Mouse (Mus musculus) kidney, postnatal 0 days (tissue): ENCODE data around the gene Csf2rb. TPM values are rescaled to one million over a fixed set of nuclear protein-coding genes. Genes with fewer than 3 reads are reported as not detected.

Experiments used
- ATAC-seq: fragments of 200-750 bp; cut with Nextera tagmentation; replicated peaks from 2 replicates; pipeline ENCODE4 v1.8.0; 2017; ENCODE audit warnings: low read depth, moderate number of reproducible peaks, moderate TSS enrichment, moderate library complexity; ENCODE audit not compliant: low FRiP score
- DNase-seq: peaks from one replicate; pipeline ENCODE4 v3.0.0-alpha.2; 2016; ENCODE audit warnings: low spot score
- H3K27ac ChIP-seq: fragments of 300-500 bp; sonication (generic); 2 replicates; pipeline ENCODE4 v1.5.1; 2014; ENCODE audit warnings: mild to moderate bottlenecking
- H3K27me3 ChIP-seq: fragments of 300-500 bp; sonication (generic); 2 replicates; pipeline ENCODE4 v1.6.1; 2014; ENCODE audit warnings: low read length, mixed read lengths; ENCODE audit not compliant: insufficient read depth
- H3K36me3 ChIP-seq: fragments of 300-500 bp; sonication (generic); 2 replicates; pipeline ENCODE4 v1.6.1; 2014; ENCODE audit warnings: low read length, mixed read lengths; ENCODE audit not compliant: insufficient read depth
- H3K4me1 ChIP-seq: fragments of 300-500 bp; sonication (generic); replicated peaks from 2 replicates; pipeline ENCODE4 v1.6.1; 2014; ENCODE audit warnings: antibody characterized with exemption, low read length, mixed read lengths; ENCODE audit not compliant: insufficient read depth
- H3K4me2 ChIP-seq: fragments of 300-500 bp; sonication (generic); 2 replicates; pipeline ENCODE4 v1.6.1; 2014; ENCODE audit warnings: mild to moderate bottlenecking, low read length, moderate library complexity, mixed read lengths
- H3K4me3 ChIP-seq: fragments of 300-500 bp; sonication (generic); replicated peaks from 2 replicates; pipeline ENCODE4 v1.5.1; 2014; ENCODE audit warnings: low read depth, low read length
- H3K9ac ChIP-seq: fragments of 300-500 bp; sonication (generic); 2 replicates; pipeline ENCODE4 v1.6.1; 2014; ENCODE audit warnings: low read depth, low read length
- H3K9me3 ChIP-seq: fragments of 300-500 bp; sonication (generic); replicated peaks from 2 replicates; pipeline ENCODE4 v1.6.1; 2016; ENCODE audit warnings: low read length, inconsistent platforms, mixed read lengths
- CTCF ChIP-seq: IDR thresholded peaks from 2 replicates; pipeline ENCODE4 v1.5.1; 2016; ENCODE audit warnings: antibody characterized with exemption, low read depth, mild to moderate bottlenecking, moderate library complexity
- WGBS: fragments of 180-500 bp; shearing (Covaris S2); extraction: QIAGEN DNeasy Blood & Tissue Kit; methylation state at CpG from one replicate; pipeline ENCODE4 v1.1.7; 2014; 5-methylcytosine and 5-hydroxymethylcytosine counted together
- polyA plus RNA-seq: library from polyadenylated mRNA; unstranded; fragments of >200 nt; fragmentation: Nextera tagmentation; extraction: Ambion mirVana; gene quantifications from 2 replicates; pipeline ENCODE4 v1.2.1, GENCODE M21; 2015

The Csf2rb gene
- polyA plus RNA-seq, 1 experiment from 2014 or later = 1.8 TPM

DNA sequence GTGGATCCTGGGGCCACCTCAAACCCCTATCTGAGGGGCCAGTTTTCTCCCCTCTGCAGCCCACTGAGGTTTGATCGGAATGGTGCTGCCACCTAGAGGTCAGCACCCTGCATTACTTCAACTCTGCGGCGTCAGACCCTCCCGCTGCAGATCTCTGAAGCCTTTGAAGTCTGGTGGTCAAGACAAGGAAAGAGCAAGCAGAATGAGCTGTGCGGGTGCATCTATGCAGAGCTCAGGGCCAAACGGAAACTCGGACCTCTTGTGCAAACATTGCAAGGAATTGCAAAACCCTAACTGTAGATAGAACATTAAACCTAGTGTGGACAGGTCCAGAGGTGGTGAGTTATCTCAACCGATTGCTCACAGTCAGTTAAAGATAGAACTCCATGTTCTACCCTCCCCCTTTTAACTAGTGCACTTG, 43.4 kb downstream of the Csf2rb start:
- DNase-seq (peak; percentile 47), ATAC-seq (no peak)
- H3K4me3 ChIP-seq = no peak overlapping the region
- H3K27ac ChIP-seq = no peak overlapping the region
- WGBS = 11% methylated on average over 8 of the region's 8 CpGs
- no peak overlapping the region for H3K4me2 ChIP-seq
- peaks cover 5% of the 10 kb centered on the region; the same call in 1 of the 2 replicates for H3K27me3 ChIP-seq
- H3K9ac ChIP-seq = no peak overlapping the region
- peak; percentile 74 for TF ChIP-seq CTCF
- no peaks in the 10 kb centered on the region for H3K9me3 ChIP-seq
- H3K36me3 ChIP-seq = no peaks in the 10 kb centered on the region
- H3K4me1 ChIP-seq = no peaks in the 10 kb centered on the region

DNA sequence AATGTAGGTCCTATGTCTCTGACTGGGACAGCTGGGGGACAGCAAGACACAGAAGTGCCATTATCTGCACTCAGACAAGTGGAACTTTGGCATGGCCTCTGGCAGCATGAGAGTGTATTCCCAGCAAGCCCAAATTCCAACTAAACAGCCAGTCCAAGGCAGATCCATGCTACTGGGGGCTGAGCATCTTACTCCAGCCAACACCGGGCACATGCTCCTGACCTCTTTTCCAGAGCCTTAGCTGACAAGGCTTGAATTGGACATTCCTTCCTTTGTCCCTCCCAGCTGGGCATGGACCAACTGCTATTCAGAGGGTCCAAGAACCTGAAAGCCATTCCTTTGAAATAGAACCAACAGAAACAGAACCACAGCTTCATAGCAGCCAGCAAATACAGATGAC, 44.1 kb downstream of the Csf2rb start:
- no peak overlapping the region for H3K4me2 ChIP-seq
- no peak for TF ChIP-seq CTCF
- no peak overlapping the region for H3K27ac ChIP-seq
- no peak overlapping the region for H3K4me3 ChIP-seq
- H3K36me3 ChIP-seq = no peaks in the 10 kb centered on the region
- no peaks in the 10 kb centered on the region for H3K4me1 ChIP-seq
- H3K9me3 ChIP-seq = no peaks in the 10 kb centered on the region
- 79% methylated on average over 1 of the region's 1 CpGs for WGBS
- no peak for ATAC-seq
- DNase-seq = no peak
- no peak overlapping the region for H3K9ac ChIP-seq
- H3K27me3 ChIP-seq = peaks cover 5% of the 10 kb centered on the region; the same call in 1 of the 2 replicates

DNA sequence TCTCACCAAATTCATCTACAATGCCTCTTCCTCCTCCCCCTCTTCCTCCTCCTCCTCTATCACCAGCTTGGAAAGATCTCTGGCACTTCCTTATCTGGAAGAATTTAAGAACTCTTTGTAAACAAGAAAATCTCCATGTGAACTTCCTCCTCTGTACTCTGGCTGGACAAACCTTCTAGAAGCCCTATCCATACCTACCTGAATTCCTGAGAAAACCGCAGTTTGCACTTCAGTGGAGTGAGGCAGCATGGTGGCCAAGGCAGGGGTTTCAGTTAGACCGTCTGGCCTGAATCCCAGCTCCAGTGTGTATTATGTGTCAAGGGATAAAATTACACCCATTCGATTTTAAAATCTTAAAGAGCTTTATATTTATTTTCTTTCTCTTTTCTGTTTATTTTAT, 47.2 kb downstream of the Csf2rb start:
- H3K27me3 ChIP-seq = peaks cover 5% of the 10 kb centered on the region; the same call in 1 of the 2 replicates
- no peaks in the 10 kb centered on the region for H3K9me3 ChIP-seq
- no peaks in the 10 kb centered on the region for H3K36me3 ChIP-seq
- no peak for TF ChIP-seq CTCF
- no peak overlapping the region for H3K4me2 ChIP-seq
- 31% methylated on average over 3 of the region's 3 CpGs for WGBS
- DNase-seq (no peak), ATAC-seq (no peak)
- H3K4me3 ChIP-seq = no peak overlapping the region
- H3K9ac ChIP-seq = no peak overlapping the region
- H3K27ac ChIP-seq = no peak overlapping the region
- no peaks in the 10 kb centered on the region for H3K4me1 ChIP-seq

DNA sequence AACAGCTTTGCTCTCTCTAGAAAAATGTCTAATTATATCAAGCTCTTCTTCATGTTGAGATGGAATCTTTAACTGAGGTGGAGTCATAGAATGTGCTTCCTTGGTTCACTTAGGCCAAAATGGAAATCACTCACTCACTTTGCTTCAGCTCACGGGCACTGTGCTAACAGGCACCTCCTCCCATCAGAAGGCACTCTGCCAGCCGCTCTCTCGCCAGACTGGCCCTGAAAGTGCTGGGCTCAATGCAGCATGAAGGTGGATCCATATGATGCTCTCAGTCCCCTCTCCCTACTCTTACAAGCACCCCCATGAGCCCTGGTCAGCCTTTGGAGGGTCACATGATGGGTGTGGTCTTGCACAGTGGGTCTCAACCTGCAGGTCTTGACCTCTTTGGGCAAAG, 48.7 kb downstream of the Csf2rb start:
- WGBS = 65% methylated on average over 3 of the region's 3 CpGs

DNA sequence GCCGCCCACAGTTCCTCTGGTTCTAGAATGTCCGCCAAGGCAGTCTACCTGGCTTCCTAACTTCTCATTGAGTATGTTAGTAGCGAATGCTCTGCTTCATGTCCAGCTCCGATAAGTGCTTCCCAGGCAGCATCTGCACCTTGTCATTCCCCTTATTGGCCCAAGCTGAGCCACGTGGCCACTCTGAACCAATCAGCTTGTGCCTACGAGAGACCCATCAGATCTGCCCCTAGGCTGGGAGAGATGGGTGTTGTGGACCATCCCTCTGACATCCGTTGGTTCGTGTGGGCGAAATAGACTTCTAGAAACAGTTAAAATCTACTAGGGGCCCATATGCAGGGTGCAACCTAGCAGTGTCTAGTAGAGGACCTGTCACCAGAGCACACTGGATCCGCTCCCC, 52.3 kb downstream of the Csf2rb start:
- 87% methylated on average over 10 of the region's 10 CpGs for WGBS
- TF ChIP-seq CTCF = no peak
- DNase-seq (no peak), ATAC-seq (no peak)
- Histone ChIP-seq H3K4me3 (no peak overlapping the region), H3K27ac (no peak overlapping the region), H3K36me3 (no peaks in the 10 kb centered on the region), H3K27me3 (no peaks in the 10 kb centered on the region), H3K4me1 (no peaks in the 10 kb centered on the region), H3K4me2 (no peak overlapping the region), H3K9me3 (no peaks in the 10 kb centered on the region), H3K9ac (no peak overlapping the region)

More for the DNA sequence above, 48.7 kb downstream of the Csf2rb start:
- H3K27me3 ChIP-seq = no peaks in the 10 kb centered on the region; the same call in 1 of the 2 replicates
- H3K4me3 ChIP-seq = no peak overlapping the region
- no peak overlapping the region for H3K27ac ChIP-seq
- no peak for TF ChIP-seq CTCF
- H3K36me3 ChIP-seq = no peaks in the 10 kb centered on the region
- H3K4me2 ChIP-seq = no peak overlapping the region
- ATAC-seq (no peak), DNase-seq (no peak)
- H3K4me1 ChIP-seq = no peaks in the 10 kb centered on the region
- no peak overlapping the region for H3K9ac ChIP-seq
- no peaks in the 10 kb centered on the region for H3K9me3 ChIP-seq

DNA sequence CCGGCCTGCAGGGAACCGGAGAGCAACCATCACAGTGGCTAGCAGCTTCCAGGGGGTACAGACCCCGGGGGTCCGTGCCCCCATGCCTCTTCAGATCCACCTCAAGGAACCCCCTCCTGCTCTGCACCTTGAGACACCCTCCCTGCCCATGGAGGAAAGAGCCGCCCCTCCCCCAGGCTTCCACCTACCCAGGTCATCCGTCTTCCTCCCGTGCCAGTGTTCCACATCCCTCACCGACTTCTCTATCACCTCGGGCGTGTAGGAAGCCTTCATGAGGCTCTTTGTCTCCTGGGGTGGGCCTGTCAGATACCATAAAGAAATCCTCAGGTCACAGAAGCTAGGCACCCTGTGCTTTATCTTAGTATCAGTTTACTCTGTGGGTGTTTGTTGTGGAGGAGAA, 53.0 kb downstream of the Csf2rb start:
- no peak overlapping the region for H3K9ac ChIP-seq
- WGBS = 58% methylated on average over 10 of the region's 10 CpGs
- H3K36me3 ChIP-seq = no peaks in the 10 kb centered on the region
- H3K4me1 ChIP-seq = no peaks in the 10 kb centered on the region
- H3K27ac ChIP-seq = no peak overlapping the region
- no peak overlapping the region for H3K4me2 ChIP-seq
- DNase-seq = no peak
- no peaks in the 10 kb centered on the region for H3K27me3 ChIP-seq
- no peak overlapping the region for H3K4me3 ChIP-seq
- H3K9me3 ChIP-seq = no peaks in the 10 kb centered on the region
- ATAC-seq = no peak
- no peak for TF ChIP-seq CTCF

- Histone ChIP-seq H3K9ac (no peak overlapping the region), H3K4me1 (no peaks in the 10 kb centered on the region), H3K27ac (no peak overlapping the region), H3K4me2 (no peak overlapping the region), H3K36me3 (no peaks in the 10 kb centered on the region), H3K27me3 (no peaks in the 10 kb centered on the region), H3K9me3 (no peaks in the 10 kb centered on the region), H3K4me3 (no peak overlapping the region)
- no peak for DNase-seq
- TF ChIP-seq CTCF = no peak
- WGBS = 76% methylated on average over 2 of the region's 2 CpGs
- no peak for ATAC-seq
Observed at GRCm38 (mm10) chr15:78380208-78380607, 54.7 kb downstream of the Csf2rb start.
